ENCODE assay signal across 8 mouse cellular contexts in genomic region chr7:30279951-30280669, GRCm38 (mm10). TPM values are rescaled to one million over a fixed set of nuclear protein-coding genes. Genes with fewer than 3 reads are reported as not detected.
DNase-seq lines count a peak whose midpoint lies in the region; ATAC-seq lines count a peak whose summit lies in the region.

Thap8 (plus strand) TSS chr7:30280094.
Wdr62 (minus strand) TSS chr7:30280419.

- ATAC-seq in megakaryocyte progenitor cell, adult 5-6 weeks (replicated peaks; ENCODE audit: poor library complexity), result peak; percentile 91

- DNase-seq in adipocyte (ENCODE audit: low spot score), result peak; percentile 95
- peak; percentile 94 for DNase-seq in embryo, embryonic 10 days (ENCODE audit: low spot score)
- peak; percentile 91 for DNase-seq in gastrocnemius, postnatal 10 days
- peak; percentile 97 for DNase-seq in induced T-regulatory cell, adult 2 months (ENCODE audit: low read depth)
- DNase-seq in left cerebral cortex, adult 9 months (ENCODE audit: low spot score in 2 of 2), result peak; percentile 77 to 92
- peak; percentile 88 for DNase-seq in right cerebral cortex, postnatal 14 days
- DNase-seq in urinary bladder, postnatal 36 days (ENCODE audit: low spot score in 2 of 2), result peak; percentile 85 to 92

RNA-seq across cellular contexts. Expression of gene Thap8, which starts in this region (rescaled TPM):
- under 1 TPM; 0.32 to 0.38 TPM for total RNA-seq in gastrocnemius, postnatal 10 days (2021)
- total RNA-seq in megakaryocyte progenitor cell, adult 5-6 weeks (2015), result 0.39 TPM in 1 of 2 replicates, not detected in the other
- 0.33 and 0.34 TPM in 2 replicates for total RNA-seq in megakaryocyte progenitor cell, adult 5-6 weeks (2017)

RNA-seq across cellular contexts. Expression of gene Wdr62, which starts in this region (rescaled TPM):
- 1 to 10 TPM; 4.9 to 5.9 TPM for total RNA-seq in gastrocnemius, postnatal 10 days (2021)
- 14.7 and 22.8 TPM in 2 replicates for total RNA-seq in megakaryocyte progenitor cell, adult 5-6 weeks (2015)
- 7.8 and 11.5 TPM in 2 replicates for total RNA-seq in megakaryocyte progenitor cell, adult 5-6 weeks (2017)

Comparison
In these comparisons a context has a peak if more than half of its experiments do, and no peak if none do; other contexts are left out.
1. Peak in every context shown above with its lines: DNase-seq and ATAC-seq.